Comparison of ENCODE assay signal across 11 mouse cellular contexts in genomic region chr12:104983476-104983875, GRCm38 (mm10). TPM values are rescaled to one million over a fixed set of nuclear protein-coding genes. Genes with fewer than 3 reads are reported as not detected.
DNase-seq lines count a peak whose midpoint lies in the region; ATAC-seq and TF ChIP-seq lines count a peak whose summit lies in the region.
"Had no signal": no experiment of that assay in that cellular context is flagged by ENCODE, and none has a peak within 500 bp of the region (broad histone marks: within the 10 kb centered on the region; RNA-seq: fewer than 3 reads in every experiment).

No protein-coding gene starts in this region.

- no peaks in the 10 kb centered on the region for H3K9me3 ChIP-seq in midbrain, embryonic 10.5 days (replicated peaks)
- H3K9me3 ChIP-seq in midbrain, embryonic 15.5 days = no peaks in the 10 kb centered on the region
- H3K9me3 ChIP-seq in forebrain, embryonic 12.5 days = no peaks in the 10 kb centered on the region

- H3K79me2 ChIP-seq in myocyte (ENCODE audit: control insufficient read depth, insufficient read depth) = peaks cover 63% of the 10 kb centered on the region

- intact Hi-C loops in gastrocnemius, postnatal 14 days (cut with DNase I; ENCODE audit: low total_unique reads) = no loop called here

- no peak overlapping the region for H3K9ac ChIP-seq in midbrain, embryonic 15.5 days
- no peak overlapping the region for H3K9ac ChIP-seq in forebrain, embryonic 12.5 days
- H3K9ac ChIP-seq: midbrain, embryonic 12.5 days had no signal

- H3K4me3 ChIP-seq in midbrain, embryonic 10.5 days = no peak overlapping the region
- H3K4me3 ChIP-seq in midbrain, embryonic 15.5 days = no peak overlapping the region
- no peak overlapping the region for H3K4me3 ChIP-seq in bone marrow macrophage, adult 2 months (ENCODE audit: insufficient read depth, low read length)
- no peak overlapping the region for H3K4me3 ChIP-seq in myocyte
- no peak overlapping the region for H3K4me3 ChIP-seq in forebrain, embryonic 12.5 days (replicated peaks)
- H3K4me3 ChIP-seq: midbrain, embryonic 12.5 days had no signal

- H3K27ac ChIP-seq in midbrain, embryonic 10.5 days (replicated peaks) = peak overlapping the region; percentile 55
- H3K27ac ChIP-seq in midbrain, embryonic 15.5 days = no peak overlapping the region
- peak overlapping the region; percentile 22 for H3K27ac ChIP-seq in bone marrow macrophage, adult 2 months (ENCODE audit: insufficient read depth, low read depth, low read length)
- H3K27ac ChIP-seq in forebrain, embryonic 12.5 days = no peak overlapping the region
- H3K27ac ChIP-seq: midbrain, embryonic 12.5 days had no signal

- no peaks in the 10 kb centered on the region for H3K36me3 ChIP-seq in midbrain, embryonic 10.5 days
- no peaks in the 10 kb centered on the region for H3K36me3 ChIP-seq in midbrain, embryonic 15.5 days (replicated peaks)
- H3K36me3 ChIP-seq in myocyte (ENCODE audit: control insufficient read depth, insufficient read depth) = no peaks in the 10 kb centered on the region
- H3K36me3 ChIP-seq in forebrain, embryonic 12.5 days (replicated peaks) = no peaks in the 10 kb centered on the region
- H3K36me3 ChIP-seq: midbrain, embryonic 12.5 days had no signal

- no peak for ATAC-seq in midbrain, embryonic 15.5 days (replicated peaks)
- ATAC-seq in forebrain, embryonic 12.5 days (ENCODE audit: low FRiP score) = no peak
- ATAC-seq in activated CD4-positive, CD25-positive, alpha-beta regulatory T cell, adult 4 months = no peak

- no peak for TF ChIP-seq POLR2A in bone marrow macrophage, adult 2 months (IDR thresholded peaks at IDR 0.05; ENCODE audit: borderline replicate concordance, low read depth, low read length)
- TF ChIP-seq POLR2A in myocyte (IDR thresholded peaks at IDR 0.05; ENCODE audit: insufficient read length, low read depth) = no peak

- H3K27me3 ChIP-seq in midbrain, embryonic 10.5 days (ENCODE audit: low read depth, poor library complexity, severe bottlenecking) = no peaks in the 10 kb centered on the region
- H3K27me3 ChIP-seq in midbrain, embryonic 15.5 days (replicated peaks) = no peaks in the 10 kb centered on the region
- no peaks in the 10 kb centered on the region for H3K27me3 ChIP-seq in myocyte (ENCODE audit: control insufficient read depth, insufficient read depth, insufficient read length)
- peaks cover 4% of the 10 kb centered on the region; the same call in 1 of the 2 replicates for H3K27me3 ChIP-seq in forebrain, embryonic 12.5 days
- H3K27me3 ChIP-seq: midbrain, embryonic 12.5 days had no signal

- WGBS in midbrain, embryonic 10.5 days = 52% methylated on average over 7 of the region's 7 CpGs
- WGBS in midbrain, embryonic 15.5 days = 39% methylated on average over 7 of the region's 7 CpGs
- WGBS in forebrain, embryonic 12.5 days = 61% methylated on average over 7 of the region's 7 CpGs

- H3ac ChIP-seq in myocyte (ENCODE audit: control insufficient read depth, insufficient read length) = no peak overlapping the region

- DNase-seq in midbrain, embryonic 10.5 days (ENCODE audit: low spot score) = no peak
- peak; percentile 62 for DNase-seq in gastrocnemius, postnatal 14 days
- no peak for DNase-seq in cerebellum, postnatal 25 days
- DNase-seq: cerebellum, postnatal 36 days; right cerebral cortex, postnatal 14 days had no signal

- H3K4me1 ChIP-seq in midbrain, embryonic 10.5 days = peaks cover 28% of the 10 kb centered on the region
- peaks cover 7% of the 10 kb centered on the region; the same call in 1 of the 2 replicates for H3K4me1 ChIP-seq in midbrain, embryonic 15.5 days
- peaks cover 39% of the 10 kb centered on the region for H3K4me1 ChIP-seq in bone marrow macrophage, adult 2 months (ENCODE audit: control insufficient read depth, insufficient read depth, low read length)
- peaks cover 9% of the 10 kb centered on the region; the same call in 1 of the 2 replicates for H3K4me1 ChIP-seq in forebrain, embryonic 12.5 days

- no peak for TF ChIP-seq CTCF in bone marrow macrophage, adult 2 months (IDR thresholded peaks at IDR 0.05; ENCODE audit: low read depth, low read length)

- H3K4me2 ChIP-seq in midbrain, embryonic 15.5 days = no peak overlapping the region
- H3K4me2 ChIP-seq in myocyte (ENCODE audit: low read depth) = peak overlapping the region; percentile 81
- no peak overlapping the region for H3K4me2 ChIP-seq in forebrain, embryonic 12.5 days
- H3K4me2 ChIP-seq: midbrain, embryonic 12.5 days had no signal

TF ChIP-seq in myocyte, 11 proteins besides CTCF, POLR2A, EP300 and RAD21:
- TF ChIP-seq TCF12 (IDR thresholded peaks at IDR 0.05; ENCODE audit: insufficient read depth, poor library complexity, severe bottlenecking) = peak; percentile 30
- no peak for TF ChIP-seq E2F4 (IDR thresholded peaks at IDR 0.05; ENCODE audit: insufficient read depth)
- peak in 1 of 3 experiments; percentile 65 for TF ChIP-seq MYOG (IDR thresholded peaks at IDR 0.05; ENCODE audit: control insufficient read depth in 1 of 3, insufficient read depth in 1 of 3, insufficient read length in 2 of 3, low read depth in 2 of 3)
- TF ChIP-seq SRF (IDR thresholded peaks at IDR 0.05; ENCODE audit: control insufficient read depth, insufficient read length, low read depth) = no peak
- TF ChIP-seq MAX (IDR thresholded peaks at IDR 0.05; ENCODE audit: low read depth) = no peak
- peak in 2 of 3 experiments; percentile 52 to 79 for TF ChIP-seq MYOD1 (IDR thresholded peaks at IDR 0.05; ENCODE audit: control insufficient read depth in 1 of 3, insufficient read length in 2 of 3, low read depth in 2 of 3)
- no peak for TF ChIP-seq TCF3 (IDR thresholded peaks at IDR 0.05; ENCODE audit: insufficient read length, low read depth)
- TF ChIP-seq USF1 (IDR thresholded peaks at IDR 0.05; ENCODE audit: low read depth) = no peak

RNA-seq across cellular contexts. Expression of gene Syne3, which starts 26.1 kb away (rescaled TPM):
- 0.10 and 0.14 TPM in 2 replicates for polyA plus RNA-seq in midbrain, embryonic 10.5 days (2016; fragmentation: Nextera tagmentation; extraction: Ambion mirVana)
- 0.40 and 0.49 TPM in 2 replicates for polyA plus RNA-seq in midbrain, embryonic 15.5 days (2015; fragmentation: Nextera tagmentation; extraction: Ambion mirVana)
- 13.4 and 18.2 TPM in 2 replicates for polyA plus RNA-seq in bone marrow macrophage, adult 2 months (2012; ENCODE audit: insufficient read depth, insufficient read length, missing spikeins)
- total RNA-seq in gastrocnemius, postnatal 14 days (2021) = 1 to 10 TPM; 5.7 TPM
- polyA plus RNA-seq in myocyte (2012; fragmentation: generic; extraction: Trizol) = 11.6 TPM
- polyA plus RNA-seq in forebrain, embryonic 12.5 days (2016; fragmentation: Nextera tagmentation; extraction: Ambion mirVana) = 0.13 and 0.14 TPM in 2 replicates
- polyA plus RNA-seq in activated CD4-positive, CD25-positive, alpha-beta regulatory T cell, adult 4 months (2017; shearing (Covaris generic)) = 1 to 10 TPM; 4.1 to 5.4 TPM

RNA-seq across cellular contexts. Expression of gene Glrx5, which starts 49.0 kb away (rescaled TPM):
- 217 and 246 TPM in 2 replicates for polyA plus RNA-seq in midbrain, embryonic 10.5 days (2016; fragmentation: Nextera tagmentation; extraction: Ambion mirVana)
- polyA plus RNA-seq in midbrain, embryonic 15.5 days (2015; fragmentation: Nextera tagmentation; extraction: Ambion mirVana) = 143 and 144 TPM in 2 replicates
- 22.5 and 31.6 TPM in 2 replicates for polyA plus RNA-seq in bone marrow macrophage, adult 2 months (2012; ENCODE audit: insufficient read depth, insufficient read length, missing spikeins)
- total RNA-seq in gastrocnemius, postnatal 14 days (2021) = 10 to 100 TPM; 66.0 to 67.1 TPM
- 52.4 TPM for polyA plus RNA-seq in myocyte (2012; fragmentation: generic; extraction: Trizol)
- polyA plus RNA-seq in forebrain, embryonic 12.5 days (2016; fragmentation: Nextera tagmentation; extraction: Ambion mirVana) = 158 and 173 TPM in 2 replicates
- polyA plus RNA-seq in activated CD4-positive, CD25-positive, alpha-beta regulatory T cell, adult 4 months (2017; shearing (Covaris generic)) = 1 to 10 TPM; 6.5 to 7.7 TPM

Comparison
In these comparisons a context has a peak if more than half of its experiments do, and no peak if none do; other contexts are left out.
1. H3K27ac ChIP-seq: peak in midbrain, embryonic 10.5 days (single experiment) and bone marrow macrophage, adult 2 months (single experiment); none in midbrain, embryonic 15.5 days (single experiment) and forebrain, embryonic 12.5 days (single experiment).